Mouse (Mus musculus): ENCODE results near the gene Fkrp. TPM values are rescaled to one million over a fixed set of nuclear protein-coding genes. Genes with fewer than 3 reads are reported as not detected.

Gene Fkrp
- polyA plus RNA-seq, 2 experiments: 26.9 to 29.9 TPM

DNA sequence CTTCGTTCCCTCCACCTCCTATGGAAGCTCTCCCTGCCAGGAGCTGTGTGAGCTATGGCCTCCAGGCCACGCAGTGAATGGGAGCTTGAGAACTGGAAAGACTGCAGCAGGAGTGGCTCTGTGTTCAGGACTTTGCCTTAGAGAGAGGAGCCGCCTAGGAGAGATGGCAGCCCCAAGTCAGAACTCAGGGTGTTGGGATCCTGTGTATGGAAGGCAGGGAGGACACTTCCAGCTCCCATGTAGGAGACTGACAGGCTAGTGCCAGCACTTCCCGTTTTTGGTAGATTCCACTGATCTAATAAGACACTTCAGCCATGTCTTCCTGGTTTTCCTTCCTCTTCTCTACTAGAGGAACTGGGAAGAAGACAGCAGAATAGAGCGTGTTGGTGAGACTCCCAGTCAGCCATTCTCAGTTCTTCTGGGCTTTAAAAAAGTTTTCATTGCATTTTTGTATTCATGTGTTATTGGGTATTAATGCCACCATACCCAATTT is 3.8 kb upstream of the Fkrp start:
- Histone ChIP-seq H3K9ac (ENCODE audit: low read depth, low read length, severe bottlenecking) (no peak overlapping the region), H3K4me3 (replicated peaks; ENCODE audit: low read length) (no peak overlapping the region), H3K27ac (replicated peaks; ENCODE audit: low read depth, low read length) (no peak overlapping the region), H3K9me3 (ENCODE audit: control insufficient read depth, low read length) (no peaks in the 10 kb centered on the region), H3K4me2 (replicated peaks; ENCODE audit: low read depth, low read length, severe bottlenecking) (no peak overlapping the region), H3K36me3 (ENCODE audit: control insufficient read depth, insufficient read depth, low read length) (peaks cover 29% of the 10 kb centered on the region), H3K27me3 (ENCODE audit: control insufficient read depth, insufficient read depth, low read length) (no peaks in the 10 kb centered on the region), H3K4me1 (ENCODE audit: control insufficient read depth, insufficient read depth, low read length) (peaks cover 33% of the 10 kb centered on the region)
- DNase-seq (ENCODE audit: low spot score) (no peak), ATAC-seq (ENCODE audit: low FRiP score, low read depth) (no peak)
- 68% methylated on average over 5 of the region's 5 CpGs for WGBS
- no peak for TF ChIP-seq POLR2A (IDR thresholded peaks at IDR 0.05; ENCODE audit: borderline replicate concordance, extremely low read depth, insufficient read depth, insufficient read length)

DNA sequence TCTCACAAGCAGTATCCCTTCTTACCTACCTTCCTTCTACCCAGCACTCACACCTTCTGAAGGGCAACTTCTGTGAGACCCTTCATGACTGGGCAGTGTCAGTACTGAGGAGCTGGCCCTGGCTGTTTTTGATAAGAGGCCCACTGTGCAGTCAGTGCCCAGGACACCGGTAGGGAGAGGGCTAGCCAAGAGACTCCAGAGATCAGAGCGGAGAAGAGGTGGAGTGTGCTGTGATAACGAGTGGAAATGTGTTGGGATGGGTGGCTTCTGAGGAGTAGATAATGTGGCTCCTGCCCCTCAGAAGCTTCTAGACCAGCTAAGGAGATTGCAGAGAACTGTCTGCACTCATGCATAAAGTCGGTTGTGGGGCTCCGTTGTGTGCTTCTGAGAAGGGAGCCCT is 3.3 kb upstream of the Fkrp start:
- H3K4me1 ChIP-seq (ENCODE audit: control insufficient read depth, insufficient read depth, low read length): peaks cover 36% of the 10 kb centered on the region
- WGBS: 76% methylated on average over 5 of the region's 5 CpGs
- no peak for TF ChIP-seq POLR2A (IDR thresholded peaks at IDR 0.05; ENCODE audit: borderline replicate concordance, extremely low read depth, insufficient read depth, insufficient read length)

DNA sequence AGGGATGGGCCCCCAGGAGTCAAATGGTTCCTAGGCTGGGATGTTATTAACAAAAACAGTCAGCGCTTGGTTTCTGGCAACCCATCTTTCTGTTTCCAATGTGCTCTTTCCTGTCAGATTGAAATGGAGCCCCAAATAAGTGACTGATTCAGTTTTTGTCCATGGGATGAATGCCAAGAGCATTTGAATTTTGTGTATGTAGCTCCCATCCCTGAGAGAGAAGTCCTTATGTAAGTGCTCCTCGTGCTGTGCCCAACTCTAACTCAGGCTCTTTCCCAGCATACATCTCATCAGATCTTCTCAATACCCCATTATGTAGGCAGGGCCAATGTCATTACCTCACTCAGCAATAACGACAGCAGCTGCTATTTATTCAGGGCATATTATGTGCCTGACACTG is 1.2 kb upstream of the Fkrp start:
- no peak for TF ChIP-seq POLR2A (IDR thresholded peaks at IDR 0.05; ENCODE audit: borderline replicate concordance, extremely low read depth, insufficient read depth, insufficient read length)
- no peak overlapping the region for H3K27ac ChIP-seq (replicated peaks; ENCODE audit: low read depth, low read length)
- H3K4me2 ChIP-seq (replicated peaks; ENCODE audit: low read depth, low read length, severe bottlenecking): peak overlapping the region; percentile 73
- peaks cover 20% of the 10 kb centered on the region for H3K36me3 ChIP-seq (ENCODE audit: control insufficient read depth, insufficient read depth, low read length)
- H3K4me1 ChIP-seq (ENCODE audit: control insufficient read depth, insufficient read depth, low read length): peaks cover 36% of the 10 kb centered on the region
- DNase-seq (ENCODE audit: low spot score) (no peak), ATAC-seq (ENCODE audit: low FRiP score, low read depth) (no peak)
- H3K9me3 ChIP-seq (ENCODE audit: control insufficient read depth, low read length): no peaks in the 10 kb centered on the region
- peak overlapping the region; percentile 98 for H3K4me3 ChIP-seq (replicated peaks; ENCODE audit: low read length)
- 49% methylated on average over 3 of the region's 3 CpGs for WGBS
- peak overlapping the region; percentile 100 for H3K9ac ChIP-seq (ENCODE audit: low read depth, low read length, severe bottlenecking)
- H3K27me3 ChIP-seq (ENCODE audit: control insufficient read depth, insufficient read depth, low read length): no peaks in the 10 kb centered on the region

More for the DNA sequence above, 3.3 kb upstream of the Fkrp start:
- no peak overlapping the region for H3K4me3 ChIP-seq (replicated peaks; ENCODE audit: low read length)
- no peaks in the 10 kb centered on the region for H3K9me3 ChIP-seq (ENCODE audit: control insufficient read depth, low read length)
- no peak for ATAC-seq (ENCODE audit: low FRiP score, low read depth)
- no peak overlapping the region for H3K9ac ChIP-seq (ENCODE audit: low read depth, low read length, severe bottlenecking)
- H3K27me3 ChIP-seq (ENCODE audit: control insufficient read depth, insufficient read depth, low read length): no peaks in the 10 kb centered on the region
- no peak overlapping the region for H3K4me2 ChIP-seq (replicated peaks; ENCODE audit: low read depth, low read length, severe bottlenecking)
- no peak overlapping the region for H3K27ac ChIP-seq (replicated peaks; ENCODE audit: low read depth, low read length)
- DNase-seq (ENCODE audit: low spot score): no peak
- peaks cover 24% of the 10 kb centered on the region for H3K36me3 ChIP-seq (ENCODE audit: control insufficient read depth, insufficient read depth, low read length)

DNA sequence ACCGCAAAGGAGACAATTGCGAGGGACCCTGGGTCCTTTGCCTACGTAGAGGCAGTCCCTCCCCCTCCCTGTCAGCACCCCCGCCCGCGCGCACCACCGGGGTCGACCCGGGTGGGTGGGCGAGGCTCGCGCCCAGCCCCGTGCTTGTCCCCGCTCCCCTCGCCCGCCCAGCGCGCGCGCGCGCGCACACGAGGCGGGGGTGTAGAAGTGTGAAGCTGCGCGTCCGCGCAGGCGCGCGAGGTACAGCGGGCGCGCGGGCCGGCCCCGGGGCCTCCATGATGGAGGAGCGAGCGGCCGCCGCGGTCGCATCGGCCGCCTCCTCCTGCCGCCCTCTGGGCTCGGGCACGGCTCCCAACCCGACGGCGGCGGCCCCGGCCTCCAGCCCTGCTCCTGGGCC is 456 bp downstream of the Fkrp start:
- Histone ChIP-seq H3K36me3 (ENCODE audit: control insufficient read depth, insufficient read depth, low read length) (peaks cover 16% of the 10 kb centered on the region), H3K4me2 (replicated peaks; ENCODE audit: low read depth, low read length, severe bottlenecking) (peak overlapping the region; percentile 73), H3K27ac (replicated peaks; ENCODE audit: low read depth, low read length) (peak overlapping the region; percentile 98), H3K9me3 (ENCODE audit: control insufficient read depth, low read length) (no peaks in the 10 kb centered on the region), H3K4me1 (ENCODE audit: control insufficient read depth, insufficient read depth, low read length) (peaks cover 42% of the 10 kb centered on the region), H3K4me3 (replicated peaks; ENCODE audit: low read length) (peak overlapping the region; percentile 98), H3K9ac (ENCODE audit: low read depth, low read length, severe bottlenecking) (peak overlapping the region; percentile 100), H3K27me3 (ENCODE audit: control insufficient read depth, insufficient read depth, low read length) (peaks cover 12% of the 10 kb centered on the region)
- peak; percentile 63; the same call in 1 of the 2 replicates for TF ChIP-seq POLR2A (IDR thresholded peaks at IDR 0.05; ENCODE audit: borderline replicate concordance, extremely low read depth, insufficient read depth, insufficient read length)
- under 1% methylated on average over 16 of the region's 55 CpGs for WGBS
- DNase-seq (ENCODE audit: low spot score): peak; percentile 82
- ATAC-seq (ENCODE audit: low FRiP score, low read depth): peak; percentile 84

DNA sequence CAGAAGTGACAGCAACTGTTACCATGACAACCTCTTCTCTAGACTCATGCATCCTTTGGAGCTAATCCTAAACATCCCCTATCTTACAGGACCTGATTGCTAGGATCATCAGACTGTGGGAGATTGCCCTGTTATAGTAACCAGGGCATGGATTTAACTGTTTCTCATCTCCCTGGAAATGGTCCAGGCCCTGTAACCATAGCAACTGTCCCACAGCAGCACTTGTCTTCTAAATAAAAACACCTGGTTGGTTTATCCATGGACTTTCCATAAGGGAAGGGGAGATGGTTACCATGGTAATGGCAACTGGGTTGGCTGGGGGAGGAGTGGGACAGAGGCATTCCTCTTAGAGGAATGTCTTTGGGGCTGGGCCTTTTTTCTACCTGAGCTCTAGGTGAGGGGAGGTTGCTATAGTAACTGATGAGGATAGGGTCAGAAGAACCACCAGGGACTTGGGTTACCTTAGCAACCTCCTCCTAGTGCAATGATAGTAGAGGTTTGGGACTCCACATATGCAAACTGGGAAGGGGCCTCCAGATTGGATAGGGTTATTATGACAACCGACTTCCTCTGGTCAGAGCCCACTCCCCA is 1.1 kb downstream of the Fkrp start, which contains the start of gene Strn4:
Strn4 (plus strand) TSS at position 539 of the 591 bp plus-strand sequence.
- peak; percentile 67 for DNase-seq (ENCODE audit: low spot score)
- Histone ChIP-seq H3K4me1 (ENCODE audit: control insufficient read depth, insufficient read depth, low read length) (peaks cover 44% of the 10 kb centered on the region), H3K36me3 (ENCODE audit: control insufficient read depth, insufficient read depth, low read length) (peaks cover 16% of the 10 kb centered on the region), H3K9me3 (ENCODE audit: control insufficient read depth, low read length) (no peaks in the 10 kb centered on the region), H3K9ac (ENCODE audit: low read depth, low read length, severe bottlenecking) (peak within 1 kb of the TSS; percentile 100), H3K27ac (replicated peaks; ENCODE audit: low read depth, low read length) (peak within 1 kb of the TSS; percentile 98), H3K4me2 (replicated peaks; ENCODE audit: low read depth, low read length, severe bottlenecking) (peak within 1 kb of the TSS; percentile 73), H3K4me3 (replicated peaks; ENCODE audit: low read length) (peak within 1 kb of the TSS; percentile 98), H3K27me3 (ENCODE audit: control insufficient read depth, insufficient read depth, low read length) (peaks cover 18% of the 10 kb centered on the region)
- TF ChIP-seq POLR2A (IDR thresholded peaks at IDR 0.05; ENCODE audit: borderline replicate concordance, extremely low read depth, insufficient read depth, insufficient read length): no peak
- 0% methylated on average over 1 of the region's 1 CpGs for WGBS
- ATAC-seq (ENCODE audit: low FRiP score, low read depth): peak; percentile 57

Measured in limb, embryonic 14.5 days (tissue).